Mouse (Mus musculus) heart, embryonic 11.5 days (tissue): Measurements from ENCODE around the gene Cd53. TPM values are rescaled to one million over a fixed set of nuclear protein-coding genes. Genes with fewer than 3 reads are reported as not detected.

ENCODE experiments used
- ATAC-seq: fragments of 200-750 bp; cut with Nextera tagmentation; replicated peaks from 2 replicates; pipeline ENCODE4 v1.8.0; 2017; ENCODE audit warnings: moderate library complexity; ENCODE audit not compliant: insufficient number of reproducible peaks, low FRiP score, low TSS enrichment
- H3K27ac ChIP-seq: fragments of 300-500 bp; sonication (generic); 2 replicates; pipeline ENCODE4 v1.5.1; 2014; ENCODE audit warnings: mild to moderate bottlenecking, low read depth, low read length
- H3K27me3 ChIP-seq: fragments of 300-500 bp; sonication (generic); 2 replicates; pipeline ENCODE4 v1.6.1; 2014; ENCODE audit warnings: mild to moderate bottlenecking, low read length, mixed read lengths; ENCODE audit not compliant: control insufficient read depth, insufficient read depth
- H3K36me3 ChIP-seq: fragments of 300-500 bp; sonication (generic); 2 replicates; pipeline ENCODE4 v1.6.1; 2014; ENCODE audit warnings: mild to moderate bottlenecking, low read length, moderate library complexity, mixed read lengths; ENCODE audit not compliant: control insufficient read depth, insufficient read depth
- H3K4me1 ChIP-seq: fragments of 300-500 bp; sonication (generic); 2 replicates; pipeline ENCODE4 v1.6.1; 2014; ENCODE audit warnings: low read length; ENCODE audit not compliant: control insufficient read depth, insufficient read depth
- H3K4me2 ChIP-seq: fragments of 300-500 bp; sonication (generic); 2 replicates; pipeline ENCODE4 v1.6.1; 2014; ENCODE audit warnings: mild to moderate bottlenecking, moderate library complexity
- H3K4me3 ChIP-seq: fragments of 300-500 bp; sonication (generic); 2 replicates; pipeline ENCODE4 v1.5.1; 2014; ENCODE audit warnings: low read depth, low read length
- H3K9ac ChIP-seq: fragments of 300-500 bp; sonication (generic); 2 replicates; pipeline ENCODE4 v1.6.1; 2014; ENCODE audit warnings: mild to moderate bottlenecking, low read depth, low read length, moderate library complexity
- H3K9me3 ChIP-seq: fragments of 300-500 bp; sonication (generic); replicated peaks from 2 replicates; pipeline ENCODE4 v1.6.1; 2016; ENCODE audit warnings: low read length; ENCODE audit not compliant: control insufficient read depth
- WGBS: fragments of 180-500 bp; shearing (Covaris S2); extraction: QIAGEN DNeasy Blood & Tissue Kit; methylation state at CpG from one replicate; pipeline ENCODE4 v1.1.7; 2014; ENCODE audit not compliant: insufficient replicate concordance; 5-methylcytosine and 5-hydroxymethylcytosine counted together
- polyA plus RNA-seq: library from polyadenylated mRNA; unstranded; fragments of >200 nt; fragmentation: Nextera tagmentation; extraction: Ambion mirVana; gene quantifications from 2 replicates; pipeline ENCODE4 v1.2.1, GENCODE M21; 2014

The Cd53 gene
- polyA plus RNA-seq, result 2.9 and 3.1 TPM in 2 replicates

- Histone ChIP-seq H3K4me2 (no peak within 1 kb of the TSS), H3K4me3 (no peak within 1 kb of the TSS), H3K36me3 (no peaks in the 10 kb centered on the region), H3K4me1 (no peaks in the 10 kb centered on the region), H3K27me3 (no peaks in the 10 kb centered on the region), H3K27ac (no peak within 1 kb of the TSS), H3K9me3 (no peaks in the 10 kb centered on the region), H3K9ac (no peak within 1 kb of the TSS)
- no peak for ATAC-seq
- 62% methylated on average over 2 of the region's 2 CpGs for WGBS
These were observed at the start of gene Cd53 for GRCm38 (mm10) chr3:106789930-106790329. Cd53 (minus strand) TSS chr3:106790149.

GRCm38 (mm10) chr3:106832107-106832506 is 42.2 kb upstream of the Cd53 start:
- Histone ChIP-seq H3K9ac (no peak overlapping the region), H3K27ac (no peak overlapping the region), H3K4me2 (no peak overlapping the region), H3K4me1 (no peaks in the 10 kb centered on the region), H3K27me3 (no peaks in the 10 kb centered on the region), H3K9me3 (peaks cover 2% of the 10 kb centered on the region; the same call in 1 of the 2 replicates), H3K4me3 (no peak overlapping the region), H3K36me3 (no peaks in the 10 kb centered on the region)
- 56% methylated on average over 1 of the region's 1 CpGs for WGBS
- no peak for ATAC-seq

DNA sequence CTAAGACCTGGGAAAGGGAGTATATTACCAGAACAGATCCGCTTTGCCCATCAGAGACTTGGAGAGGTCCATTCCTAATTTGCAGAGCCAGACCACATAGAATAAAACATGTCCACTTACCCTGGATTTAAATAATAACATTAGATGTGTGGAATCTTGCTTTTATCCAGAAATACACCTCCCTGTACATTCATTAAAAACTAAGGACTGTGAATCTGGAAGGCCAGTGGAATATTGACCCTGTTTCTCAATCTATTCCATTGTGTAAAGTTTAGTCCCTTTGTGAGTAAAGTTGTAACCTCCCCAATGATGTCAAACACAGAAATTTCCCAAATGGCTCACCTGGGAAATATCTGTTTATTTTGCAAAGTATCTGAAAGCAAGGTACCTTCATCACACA is 36.2 kb upstream of the Cd53 start, which contains the start of gene Olfr266:
TSS of gene Olfr266 (minus strand) at position 101 of the 400 bp plus-strand sequence.
- Histone ChIP-seq H3K4me3 (no peak within 1 kb of the TSS), H3K27ac (no peak within 1 kb of the TSS), H3K9me3 (no peaks in the 10 kb centered on the region), H3K4me2 (no peak within 1 kb of the TSS), H3K27me3 (no peaks in the 10 kb centered on the region), H3K4me1 (no peaks in the 10 kb centered on the region), H3K9ac (no peak within 1 kb of the TSS), H3K36me3 (no peaks in the 10 kb centered on the region)
- WGBS, result 80% methylated on average over 1 of the region's 1 CpGs
- ATAC-seq, result no peak

- H3K9me3 ChIP-seq, result no peaks in the 10 kb centered on the region
- no peak for ATAC-seq
- no peaks in the 10 kb centered on the region for H3K27me3 ChIP-seq
- no peak overlapping the region for H3K9ac ChIP-seq
- H3K4me3 ChIP-seq, result no peak overlapping the region
- no peaks in the 10 kb centered on the region for H3K36me3 ChIP-seq
- no peaks in the 10 kb centered on the region for H3K4me1 ChIP-seq
- WGBS, result 74% methylated on average over 2 of the region's 2 CpGs
- H3K4me2 ChIP-seq, result no peak overlapping the region
- no peak overlapping the region for H3K27ac ChIP-seq
These were observed 27.7 kb upstream of the Cd53 start for GRCm38 (mm10) chr3:106817676-106818075.

DNA sequence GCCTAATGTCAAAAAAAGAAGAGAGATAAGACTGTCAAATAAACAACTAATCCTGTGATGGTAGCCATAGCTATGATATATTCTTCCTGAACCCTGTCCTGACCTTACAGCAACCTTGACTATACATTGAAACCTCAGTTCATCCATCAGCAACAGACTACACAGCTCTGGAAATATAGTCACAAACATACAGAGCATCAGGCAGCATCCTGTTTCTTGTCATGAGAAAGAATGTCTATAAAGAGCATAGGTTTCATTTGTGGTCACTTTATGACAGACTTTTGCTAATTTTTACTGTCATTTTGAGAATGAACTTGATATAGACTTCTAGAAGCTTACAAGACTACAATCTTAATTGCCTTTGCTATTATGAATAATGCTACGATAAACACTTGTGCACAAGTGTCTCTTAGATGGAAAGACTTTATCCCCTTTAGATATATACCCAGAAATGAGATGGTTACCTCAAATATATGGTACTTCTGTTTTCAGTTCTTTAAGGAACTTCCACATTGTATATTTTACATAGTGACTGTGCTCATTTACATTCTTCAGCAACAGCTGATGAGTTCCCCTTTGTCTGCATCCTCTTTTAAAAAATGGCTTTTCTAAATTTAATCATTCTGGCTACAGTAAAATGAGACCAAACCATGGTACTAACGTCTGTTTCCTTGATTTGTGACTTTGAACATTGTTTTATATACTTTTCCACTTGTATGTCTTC is 19.2 kb upstream of the Cd53 start:
- no peak overlapping the region for H3K9ac ChIP-seq
- H3K4me3 ChIP-seq, result no peak overlapping the region
- WGBS, result 63% methylated on average over 2 of the region's 2 CpGs
- ATAC-seq, result no peak
- no peaks in the 10 kb centered on the region for H3K9me3 ChIP-seq
- H3K36me3 ChIP-seq, result no peaks in the 10 kb centered on the region
- H3K4me2 ChIP-seq, result no peak overlapping the region
- no peak overlapping the region for H3K27ac ChIP-seq
- no peaks in the 10 kb centered on the region for H3K27me3 ChIP-seq
- no peaks in the 10 kb centered on the region for H3K4me1 ChIP-seq

GRCm38 (mm10) chr3:106798079-106798478 is 8.1 kb upstream of the Cd53 start:
- no peak overlapping the region for H3K4me3 ChIP-seq
- H3K36me3 ChIP-seq, result no peaks in the 10 kb centered on the region
- ATAC-seq, result no peak
- H3K9ac ChIP-seq, result no peak overlapping the region
- no peaks in the 10 kb centered on the region for H3K27me3 ChIP-seq
- H3K9me3 ChIP-seq, result no peaks in the 10 kb centered on the region; the same call in 1 of the 2 replicates
- no peaks in the 10 kb centered on the region for H3K4me1 ChIP-seq
- no peak overlapping the region for H3K4me2 ChIP-seq
- no peak overlapping the region for H3K27ac ChIP-seq

DNA sequence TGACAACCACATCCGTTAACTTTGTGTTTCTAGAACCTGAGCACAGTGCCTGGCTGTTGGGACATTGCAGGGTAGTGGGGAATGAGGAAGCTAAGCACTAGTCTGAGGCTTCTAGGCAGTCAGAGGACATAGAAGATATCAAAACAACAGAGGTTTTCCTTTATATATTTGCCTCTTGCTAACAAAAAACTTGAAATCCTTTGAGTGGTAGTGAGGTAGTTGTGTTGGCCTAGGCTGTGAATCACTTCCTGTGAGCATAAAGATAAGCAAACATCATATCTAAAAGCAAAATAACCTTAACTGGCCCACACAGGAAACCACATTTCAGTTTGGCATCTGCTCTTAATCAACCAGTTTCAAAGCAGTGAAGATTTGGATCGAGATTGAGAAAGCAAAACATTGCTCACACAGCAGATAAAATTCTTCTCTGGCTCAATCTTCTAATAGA is 1.5 kb downstream of the Cd53 start:
- peak; percentile 46; the same call in 1 of the 2 replicates for ATAC-seq
- H3K4me2 ChIP-seq, result no peak overlapping the region

GRCm38 (mm10) chr3:106787972-106788371 is 2.0 kb downstream of the Cd53 start:
- H3K36me3 ChIP-seq, result no peaks in the 10 kb centered on the region
- H3K9ac ChIP-seq, result no peak overlapping the region
- no peaks in the 10 kb centered on the region for H3K4me1 ChIP-seq
- H3K27me3 ChIP-seq, result no peaks in the 10 kb centered on the region
- ATAC-seq, result no peak
- no peak overlapping the region for H3K4me3 ChIP-seq
- no peaks in the 10 kb centered on the region for H3K9me3 ChIP-seq
- 0 out of 2 replicates have a peak overlapping the region, but pooled peaks have one; percentile 46 for H3K27ac ChIP-seq
- no peak overlapping the region for H3K4me2 ChIP-seq

More for the DNA sequence above, 1.5 kb downstream of the Cd53 start:
- Histone ChIP-seq H3K9ac (no peak overlapping the region), H3K27me3 (no peaks in the 10 kb centered on the region), H3K36me3 (no peaks in the 10 kb centered on the region), H3K4me1 (no peaks in the 10 kb centered on the region), H3K4me3 (no peak overlapping the region), H3K9me3 (no peaks in the 10 kb centered on the region), H3K27ac (0 out of 2 replicates have a peak overlapping the region, but pooled peaks have one; percentile 46)
- WGBS, result 34% methylated on average over 2 of the region's 2 CpGs

- Histone ChIP-seq H3K4me2 (no peak overlapping the region), H3K27me3 (no peaks in the 10 kb centered on the region), H3K4me1 (no peaks in the 10 kb centered on the region), H3K4me3 (no peak overlapping the region), H3K9ac (no peak overlapping the region), H3K9me3 (no peaks in the 10 kb centered on the region), H3K36me3 (no peaks in the 10 kb centered on the region), H3K27ac (no peak overlapping the region)
- WGBS, result 64% methylated on average over 3 of the region's 3 CpGs
- no peak for ATAC-seq
These were observed 4.8 kb downstream of the Cd53 start for GRCm38 (mm10) chr3:106785130-106785529.
